Mouse (Mus musculus) spleen, adult 2 months (tissue): Measurements from ENCODE around the gene Gm11985.

Experiments used
- CTCF ChIP-seq: fragments of 200-500 bp; IDR thresholded peaks from 2 replicates; pipeline ENCODE4 v1.5.1; 2011; ENCODE audit warnings: mild to moderate bottlenecking, inconsistent platforms; ENCODE audit not compliant: insufficient read depth, insufficient read length, insufficient replicate concordance; ENCODE audit errors: extremely low read depth
- POLR2A ChIP-seq: fragments of 200-500 bp; IDR thresholded peaks from 2 replicates; pipeline ENCODE4 v1.6.1; 2011; ENCODE audit warnings: low read depth, low read length, inconsistent platforms

- TF ChIP-seq POLR2A, result no peak
- no peak for TF ChIP-seq CTCF
Observed at GRCm38 (mm10) chr11:7231958-7232357, 43.6 kb upstream of the Gm11985 start.
